Mouse (Mus musculus) gastrocnemius, postnatal 36 days (tissue): ENCODE measurements around the gene Sp2. TPM values are rescaled to one million over a fixed set of nuclear protein-coding genes. Genes with fewer than 3 reads are reported as not detected.

Source experiments
- DNase-seq, 2 experiments: peaks; one replicate each; pipeline ENCODE4 v3.0.0; 2022
- intact Hi-C: fragments of 180-260 bp; cut with DNase I; formaldehyde crosslinking; loops from one replicate; pipeline ENCODE4 v1.15.1; 2025
- total RNA-seq, 2 experiments: library from RNA; stranded (reverse); gene quantifications; 2 replicates each; pipeline ENCODE4 v1.2.3; 2021

The Sp2 gene
- total RNA-seq, 2 experiments from 2014 or later = 8.6 to 12.5 TPM

DNA sequence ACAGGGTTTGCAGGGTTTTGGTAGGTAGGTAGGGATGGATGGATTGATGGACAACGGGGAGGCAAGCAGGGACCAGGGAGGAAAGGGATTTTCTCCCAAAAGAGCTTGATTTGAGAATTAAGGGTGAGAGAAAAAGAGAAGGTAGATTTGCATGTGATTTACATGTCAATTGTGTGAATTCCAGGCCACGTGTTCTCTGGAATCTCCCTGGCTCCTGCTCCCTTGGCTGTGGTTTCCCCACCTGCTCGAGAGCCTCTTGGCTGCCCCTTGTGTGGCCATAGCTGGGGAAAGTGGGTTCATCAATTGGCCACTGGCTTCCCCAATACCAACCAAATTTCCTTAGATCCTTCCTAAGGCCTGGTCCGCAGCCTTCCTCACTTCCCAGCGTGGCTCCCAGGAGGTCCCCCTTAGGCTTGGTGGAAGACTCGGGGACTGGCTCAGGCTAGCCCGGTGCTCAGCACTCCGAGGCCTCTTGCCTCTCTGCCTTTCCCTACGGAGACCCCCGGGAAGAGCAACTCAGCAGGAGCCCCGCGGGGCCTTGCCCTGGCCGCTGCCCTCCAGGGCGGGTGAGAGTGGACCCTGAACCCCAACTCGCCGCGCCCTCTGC is 14.1 kb upstream of the Sp2 start:
- intact Hi-C loops = no loop called here
- DNase-seq = no peak

DNA sequence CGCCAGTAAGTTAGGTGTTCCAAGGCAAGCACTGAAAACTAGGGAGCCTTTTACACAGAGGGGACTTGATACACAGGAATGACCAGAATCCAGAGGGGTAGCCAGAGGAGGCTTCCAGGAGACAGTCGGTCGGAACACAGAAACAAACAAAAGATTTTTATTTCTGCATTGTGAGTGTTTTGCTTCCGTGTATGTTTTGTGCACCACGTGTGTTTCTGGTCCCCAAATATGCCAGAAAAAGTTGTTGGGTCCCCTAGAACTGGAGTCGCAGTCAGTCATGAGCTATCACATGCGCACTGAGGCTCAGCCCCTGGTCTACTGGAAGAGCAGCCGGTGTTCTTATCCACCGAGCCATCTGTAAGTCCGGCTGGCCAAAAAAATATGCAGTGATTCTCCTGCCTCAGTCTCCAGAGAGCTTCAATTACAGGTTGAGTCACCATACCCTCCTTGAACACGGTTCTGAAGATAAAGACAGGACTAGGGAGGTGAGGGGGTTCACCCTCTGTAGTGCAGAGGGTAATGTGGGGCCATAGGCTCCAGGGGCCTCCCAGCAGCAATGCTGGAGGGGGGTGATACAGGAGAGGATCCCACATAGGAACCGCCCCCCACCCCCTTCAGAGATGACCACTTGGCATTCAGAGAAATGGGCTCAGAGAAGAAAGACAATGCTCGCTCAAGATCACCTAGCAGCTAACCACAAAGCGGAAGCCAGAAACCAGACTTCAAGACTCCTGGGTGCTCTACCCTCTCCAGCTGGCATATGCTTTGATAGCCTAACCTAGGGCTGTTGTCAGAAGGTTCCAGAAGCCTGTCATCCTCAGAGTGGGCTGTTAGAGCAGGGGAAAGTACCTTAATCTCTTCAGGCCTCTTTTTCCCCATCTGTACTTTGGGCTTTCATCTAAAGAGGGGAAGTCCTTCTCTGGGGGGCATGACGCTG is 13.3 kb upstream of the Sp2 start:
- no peak for DNase-seq
- intact Hi-C loops = no loop called here

DNA sequence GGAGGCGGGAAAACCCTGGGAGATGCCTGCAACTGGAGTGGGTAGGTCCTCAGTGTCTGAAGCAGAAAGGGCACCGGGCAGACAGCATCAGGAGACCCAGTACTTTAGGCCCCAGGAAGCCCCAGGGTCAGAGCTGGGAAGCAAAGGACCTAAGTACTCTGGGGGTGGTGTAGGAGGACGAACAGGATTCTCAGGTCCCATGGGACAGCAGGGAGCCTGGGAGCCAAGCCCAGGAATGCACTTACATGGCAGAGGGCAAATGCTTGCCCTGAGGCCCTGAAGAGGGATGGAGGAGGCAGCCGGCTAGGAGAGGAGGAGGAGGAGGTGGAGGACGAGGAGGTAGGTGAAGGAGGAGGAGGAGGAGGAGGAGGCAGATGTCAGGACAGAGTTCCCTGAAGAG is 12.3 kb upstream of the Sp2 start:
- no peak for DNase-seq
- intact Hi-C loops = no loop called here

DNA sequence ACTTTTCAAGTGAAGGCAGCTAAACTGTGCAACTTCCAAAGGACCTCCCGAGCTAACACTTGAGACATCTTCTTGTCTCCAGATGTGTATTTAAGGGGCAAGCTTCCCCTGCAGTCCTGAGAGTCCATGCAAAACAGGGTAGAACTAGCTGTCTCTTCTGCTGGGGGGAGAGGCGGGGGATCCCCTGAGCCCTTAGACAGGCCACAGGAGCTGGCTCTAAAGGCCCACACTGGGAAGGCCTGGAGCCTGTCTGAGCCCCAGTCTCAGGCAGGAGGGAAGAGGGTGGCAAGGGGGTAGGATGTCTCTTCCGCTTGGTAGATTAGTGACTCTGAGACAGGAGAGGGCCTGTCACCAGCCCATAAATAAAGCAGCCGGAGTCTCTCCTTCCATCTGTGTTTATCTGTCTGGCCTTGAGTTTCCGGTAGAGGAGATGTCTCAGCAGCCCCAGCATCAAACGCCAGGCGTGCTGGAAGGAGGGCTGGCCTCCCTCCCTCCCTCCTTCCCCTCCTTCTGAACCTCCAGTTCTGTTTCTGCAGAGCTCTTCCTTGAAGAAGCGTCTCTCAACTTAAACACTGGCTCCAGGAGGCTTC is 10.1 kb upstream of the Sp2 start:
- no peak for DNase-seq
- intact Hi-C loops = no loop called here

DNA sequence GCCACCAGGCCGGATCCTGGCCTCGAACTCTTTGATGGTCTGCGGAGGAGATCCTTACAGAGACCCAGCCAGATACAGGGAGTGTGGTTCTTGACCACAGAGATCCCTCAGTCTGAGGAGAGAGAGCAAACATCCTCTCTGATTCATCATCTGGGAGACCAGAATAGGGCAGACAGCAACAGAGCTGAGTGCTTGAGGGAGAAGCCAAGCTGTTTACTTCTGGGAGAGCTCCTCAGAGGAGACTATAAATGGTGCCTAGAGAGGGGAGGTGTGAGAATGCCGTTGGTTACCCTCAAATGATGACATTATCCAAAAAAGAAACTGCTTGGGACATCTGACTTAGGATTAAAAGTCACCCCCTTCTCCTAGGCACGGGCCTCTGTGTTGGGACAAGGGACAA is 8.7 kb upstream of the Sp2 start:
- intact Hi-C loops = no loop called here
- DNase-seq = no peak

DNA sequence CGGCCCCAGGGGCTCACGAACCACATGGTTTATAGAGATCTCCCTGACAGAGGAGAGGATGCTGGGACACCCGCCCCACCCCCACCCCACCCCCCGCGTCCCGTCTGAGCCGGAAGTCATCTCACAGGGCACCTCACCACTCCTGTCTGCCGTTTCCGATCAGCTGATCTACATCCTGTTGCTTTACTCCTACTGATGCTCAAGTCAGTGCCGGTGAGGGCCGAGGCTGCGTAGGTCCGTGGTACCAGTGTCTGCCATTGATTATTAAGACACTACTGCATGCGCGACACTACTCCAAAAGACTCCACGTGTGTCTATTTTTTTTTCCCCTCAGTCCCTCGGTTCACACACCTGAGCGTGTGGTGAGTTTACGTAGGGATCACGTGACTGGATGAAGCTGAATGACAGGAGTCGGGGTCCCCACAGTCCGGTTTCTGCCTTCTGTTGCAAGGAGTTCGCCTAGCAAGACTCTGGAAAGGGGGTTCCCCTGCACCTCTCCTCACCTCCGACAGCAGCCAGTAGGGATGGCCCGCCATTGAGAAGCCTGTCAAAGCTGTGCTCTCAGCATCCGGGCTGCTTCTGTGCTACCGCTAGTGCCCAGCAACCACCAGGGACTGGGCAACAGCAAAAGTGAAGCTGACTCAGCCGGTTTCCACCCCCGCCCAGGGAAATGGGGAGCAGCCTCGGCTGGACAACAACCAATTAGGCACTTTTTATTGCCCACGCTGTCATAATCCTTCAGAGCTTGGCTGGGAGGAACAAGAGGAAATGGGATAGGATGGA is 5.3 kb upstream of the Sp2 start:
- intact Hi-C loops = no loop called here
- DNase-seq = no peak

DNA sequence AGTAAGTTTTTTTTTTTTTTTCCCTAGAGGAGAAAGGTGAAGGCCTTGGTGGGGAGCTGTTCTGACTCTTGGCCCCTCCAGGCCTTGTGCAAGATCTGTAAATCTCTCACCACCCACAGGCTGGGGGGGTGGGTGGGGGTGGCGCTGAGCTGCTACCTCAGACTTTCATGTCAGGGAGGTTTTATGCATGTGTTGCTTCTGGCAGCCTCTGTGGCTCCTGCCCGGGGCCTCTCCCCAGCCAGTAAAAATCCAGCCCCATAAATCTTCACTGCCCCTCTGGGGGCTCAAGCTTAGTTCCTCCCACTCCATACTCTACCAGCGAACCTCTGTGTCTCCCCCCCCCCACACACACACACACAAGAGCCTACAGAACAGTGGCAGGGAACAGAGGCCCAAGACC is 3.7 kb upstream of the Sp2 start:
- intact Hi-C loops = no loop called here
- no peak for DNase-seq

DNA sequence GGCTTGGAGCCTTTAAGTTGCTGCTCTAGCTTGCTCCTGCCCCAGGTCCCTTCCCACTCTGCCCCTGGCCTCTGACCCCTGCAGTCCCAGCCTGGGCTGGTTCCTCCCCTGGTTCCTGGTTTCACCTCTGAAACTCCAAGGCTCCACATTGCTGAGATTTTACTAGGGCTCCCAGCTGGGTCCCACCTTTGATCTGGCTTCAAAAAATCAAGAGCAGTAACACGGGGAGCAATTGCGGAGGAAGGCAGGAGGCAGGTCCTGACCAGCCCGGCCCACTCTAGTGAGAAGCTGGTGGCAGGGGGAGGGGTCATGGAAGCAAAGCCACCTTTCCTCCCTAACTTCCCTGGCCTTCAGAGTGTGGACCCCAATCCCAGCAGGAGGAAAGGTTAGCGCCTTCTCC is 2.1 kb upstream of the Sp2 start:
- intact Hi-C loops = loop anchor here (5.0 kb wide), 1 partner anchor 97 kb away; no protein-coding TSS in a partner anchor
- no peak for DNase-seq

DNA sequence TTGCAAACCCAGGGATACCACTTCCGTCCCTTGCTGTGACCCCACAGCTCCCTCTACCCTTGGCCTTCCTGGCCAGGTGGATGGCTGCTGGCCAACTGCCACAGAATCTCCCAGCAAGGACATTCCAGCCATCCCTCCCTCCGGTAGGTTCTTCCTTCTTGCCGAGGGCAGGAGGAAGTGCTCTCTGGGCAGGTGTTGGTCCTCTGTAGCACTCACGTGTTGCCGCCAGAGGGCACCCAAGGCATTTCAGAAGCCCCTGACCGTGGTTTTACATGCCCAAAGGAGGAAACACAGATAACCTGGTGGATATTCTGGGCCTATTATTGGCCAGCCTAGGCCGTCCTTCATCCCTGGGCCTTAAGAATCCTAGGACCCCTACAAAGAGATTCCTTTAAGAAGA is 404 bp downstream of the Sp2 start:
- peak; percentile 67 to 76 for DNase-seq
- intact Hi-C loops = loop anchor here (5.0 kb wide), 1 partner anchor 100 kb away; no protein-coding TSS in a partner anchor

DNA sequence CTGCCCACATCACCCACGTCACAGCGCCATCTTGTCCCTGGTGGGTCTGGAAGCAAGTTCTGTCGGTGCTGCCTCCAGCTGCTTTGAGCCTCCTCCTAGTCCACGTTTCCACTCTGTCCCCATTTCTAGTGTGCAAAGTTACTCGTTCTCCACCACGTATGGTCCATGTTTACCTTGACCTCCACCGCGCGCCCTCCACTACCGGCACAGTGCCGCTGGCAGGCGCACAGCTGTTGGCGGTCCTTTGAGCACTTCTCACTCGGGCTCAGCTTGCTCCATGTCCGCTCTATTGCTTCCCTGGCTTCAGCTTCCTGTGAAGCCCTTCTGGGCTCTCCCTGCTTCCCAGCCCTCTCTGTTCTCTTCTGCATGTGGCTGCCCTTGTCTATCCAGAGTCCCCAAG is 1.3 kb downstream of the Sp2 start:
- intact Hi-C loops = loop anchor here (1.0 to 5.0 kb wide), 2 partner anchors 41 to 101 kb away; no protein-coding TSS in a partner anchor
- no peak for DNase-seq

DNA sequence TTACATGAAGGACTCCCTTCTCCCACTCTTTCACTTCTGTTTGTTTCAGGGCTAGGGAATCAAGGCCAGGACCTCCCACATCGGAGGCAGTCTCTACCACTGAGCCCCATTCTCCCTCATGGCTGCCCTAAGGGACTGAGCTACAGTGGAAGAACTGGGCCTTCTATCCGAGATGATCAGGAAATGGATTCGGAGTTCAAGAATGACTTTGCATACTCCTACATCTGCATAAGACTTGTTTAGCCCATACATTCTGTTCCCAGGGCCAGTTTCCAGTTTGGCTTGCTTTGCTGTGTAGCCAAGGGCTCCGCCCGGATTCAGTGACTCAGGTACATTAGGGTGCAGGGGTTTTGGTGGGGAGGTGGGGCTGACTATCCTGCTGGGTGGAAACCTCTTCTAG is 2.7 kb downstream of the Sp2 start:
- intact Hi-C loops = loop anchor here (5.0 kb wide), 1 partner anchor 102 kb away; no protein-coding TSS in a partner anchor
- DNase-seq = no peak

DNA sequence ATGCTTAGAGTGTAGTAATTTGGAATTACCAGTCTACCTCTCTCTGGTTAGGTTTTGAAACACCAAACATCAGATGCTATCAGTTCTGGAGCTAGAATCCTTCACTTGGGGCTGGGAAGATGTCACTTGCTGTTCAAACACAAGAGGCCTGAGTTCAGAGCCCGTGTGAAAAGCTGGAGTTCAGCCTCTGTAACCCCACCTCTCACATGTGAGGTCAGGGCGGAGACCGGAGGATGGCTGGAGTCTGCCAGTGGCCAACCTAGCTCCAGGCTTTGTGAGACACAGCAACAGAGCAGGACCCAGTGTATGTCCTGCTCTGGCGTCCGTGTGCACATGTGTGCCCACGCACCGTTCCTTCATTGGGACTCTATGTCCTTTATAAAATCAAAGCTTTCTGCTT is 3.4 kb downstream of the Sp2 start:
- intact Hi-C loops = no loop called here
- DNase-seq = no peak

DNA sequence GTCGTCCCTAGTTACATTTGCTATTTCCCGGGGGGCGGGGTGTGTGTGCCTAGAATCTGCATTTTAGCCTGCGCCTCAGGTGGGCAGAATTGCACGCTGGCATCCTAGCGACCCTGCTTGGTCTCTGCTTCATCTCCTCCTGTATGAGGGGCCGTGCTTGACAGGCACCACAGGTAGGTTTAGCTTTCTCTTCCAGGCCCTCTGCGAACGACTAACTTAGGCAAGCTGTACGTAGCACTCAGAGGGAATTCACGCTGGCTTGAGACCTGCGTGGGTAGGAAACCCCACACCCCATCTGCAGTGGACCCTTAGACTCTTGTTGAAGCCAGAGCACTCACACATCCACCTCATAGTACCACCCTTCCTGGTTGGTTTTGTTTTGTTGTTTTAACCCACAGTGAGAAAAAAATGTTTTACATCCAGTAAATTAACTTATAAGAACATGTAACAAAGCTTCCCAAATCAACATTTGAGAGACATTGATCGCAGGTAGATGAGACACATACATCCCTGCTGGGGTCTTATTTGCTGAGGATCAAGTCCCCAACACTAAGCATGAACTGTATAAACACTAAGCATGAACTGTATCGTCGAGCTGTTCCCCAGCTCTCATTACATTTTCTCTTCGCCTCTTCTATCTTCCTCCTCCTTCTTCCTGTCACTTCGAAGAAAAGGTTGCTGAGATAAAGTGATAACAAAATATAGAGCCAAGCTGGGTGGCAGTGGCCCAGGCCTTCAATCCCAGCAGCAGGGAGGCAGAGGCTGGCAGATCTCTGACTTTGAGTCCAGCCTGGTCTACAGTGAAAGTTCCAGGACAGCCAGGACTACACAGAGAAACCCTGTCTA is 4.1 kb downstream of the Sp2 start:
- intact Hi-C loops = no loop called here
- no peak for DNase-seq

DNA sequence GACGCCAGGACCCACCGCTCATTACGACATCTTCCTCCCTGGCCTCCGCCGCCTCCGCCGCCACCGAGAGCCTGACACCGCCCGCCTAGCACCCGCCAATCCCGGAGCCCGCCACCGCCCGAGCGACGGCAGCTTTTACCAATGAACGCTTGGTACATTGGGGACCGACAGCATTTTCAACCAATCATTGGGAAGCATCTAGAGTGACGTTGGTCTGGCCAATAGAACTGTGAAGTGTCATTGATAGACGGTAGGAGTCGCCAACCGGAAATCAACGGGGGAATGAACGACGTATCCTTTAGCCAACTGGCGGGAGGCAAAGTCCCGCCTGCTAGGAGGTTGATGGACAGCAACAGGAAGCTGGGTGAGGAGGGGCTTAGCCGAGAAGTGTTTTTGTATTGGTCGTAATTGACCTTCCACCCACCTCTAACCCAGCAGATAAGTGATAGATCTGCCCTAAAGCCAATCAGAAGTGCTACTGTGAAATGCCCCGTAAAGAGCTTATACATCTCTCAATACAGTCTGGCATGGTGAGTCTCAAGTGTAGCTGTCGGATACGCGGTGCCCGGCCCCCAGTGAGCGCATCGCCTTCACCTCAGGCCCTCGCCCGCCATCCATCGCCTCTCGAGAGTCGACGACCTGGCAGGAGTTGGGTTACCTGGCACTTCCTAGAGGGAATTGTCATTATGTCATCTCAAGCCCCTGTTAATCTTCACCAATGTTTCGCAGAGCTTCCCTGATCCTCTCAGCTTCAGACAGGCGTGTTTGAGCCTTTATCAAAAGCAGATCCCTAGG is 5.0 kb downstream of the Sp2 start:
- intact Hi-C loops = no loop called here

DNA sequence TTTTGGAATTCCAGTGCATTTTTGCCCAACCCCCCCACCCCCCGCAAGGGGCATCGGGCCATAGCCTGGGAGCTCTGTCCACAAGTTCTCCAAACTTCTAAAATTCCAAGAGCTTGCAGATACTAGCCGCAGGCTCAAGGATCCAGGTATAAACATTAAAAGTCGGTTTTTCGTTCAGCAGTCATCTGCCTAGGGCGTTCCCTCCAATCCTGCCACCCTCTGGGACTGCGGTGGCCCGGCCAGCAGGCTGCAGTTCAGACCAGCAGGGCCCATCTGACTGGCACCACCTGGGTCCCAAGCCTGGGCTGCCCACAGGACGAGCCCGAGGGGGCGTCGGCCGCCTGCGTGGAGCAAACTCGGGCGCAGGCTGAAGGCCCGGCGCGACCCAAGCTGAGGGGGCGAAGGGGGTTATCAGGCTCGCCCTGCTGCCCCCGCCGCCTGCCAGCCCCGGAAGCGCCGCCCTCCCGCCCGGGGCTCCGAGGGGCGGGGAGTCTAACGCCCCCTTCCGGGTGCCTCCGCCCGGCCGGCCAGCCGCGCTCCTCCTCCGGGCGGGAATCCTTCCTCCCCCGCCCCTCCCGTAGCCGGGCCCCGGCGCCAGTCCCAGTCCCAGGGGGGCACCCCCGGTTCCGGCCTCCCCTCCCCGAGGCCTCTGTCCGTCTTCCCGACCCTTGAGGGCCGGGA is 5.7 kb downstream of the Sp2 start:
- peak in 1 of 2 experiments; percentile 79 for DNase-seq
- intact Hi-C loops = no loop called here

More for the DNA sequence above, 5.0 kb downstream of the Sp2 start:
- peak; percentile 98 for DNase-seq

DNA sequence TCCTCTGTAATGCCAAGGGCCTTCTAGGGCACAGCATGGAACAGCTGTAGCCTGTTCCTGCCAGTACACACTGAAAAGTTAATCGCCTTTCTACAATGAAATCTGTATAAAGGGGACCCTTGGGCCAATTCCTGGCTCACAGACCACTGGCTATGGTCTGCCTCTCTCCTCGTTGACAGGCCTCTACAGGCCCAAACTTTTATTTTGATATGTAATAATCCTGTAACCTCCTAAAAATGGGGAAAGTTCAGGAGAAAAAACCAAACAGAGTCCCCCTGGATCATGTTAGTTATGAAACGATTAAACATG is 6.4 kb downstream of the Sp2 start:
- intact Hi-C loops = no loop called here
- no peak for DNase-seq

DNA sequence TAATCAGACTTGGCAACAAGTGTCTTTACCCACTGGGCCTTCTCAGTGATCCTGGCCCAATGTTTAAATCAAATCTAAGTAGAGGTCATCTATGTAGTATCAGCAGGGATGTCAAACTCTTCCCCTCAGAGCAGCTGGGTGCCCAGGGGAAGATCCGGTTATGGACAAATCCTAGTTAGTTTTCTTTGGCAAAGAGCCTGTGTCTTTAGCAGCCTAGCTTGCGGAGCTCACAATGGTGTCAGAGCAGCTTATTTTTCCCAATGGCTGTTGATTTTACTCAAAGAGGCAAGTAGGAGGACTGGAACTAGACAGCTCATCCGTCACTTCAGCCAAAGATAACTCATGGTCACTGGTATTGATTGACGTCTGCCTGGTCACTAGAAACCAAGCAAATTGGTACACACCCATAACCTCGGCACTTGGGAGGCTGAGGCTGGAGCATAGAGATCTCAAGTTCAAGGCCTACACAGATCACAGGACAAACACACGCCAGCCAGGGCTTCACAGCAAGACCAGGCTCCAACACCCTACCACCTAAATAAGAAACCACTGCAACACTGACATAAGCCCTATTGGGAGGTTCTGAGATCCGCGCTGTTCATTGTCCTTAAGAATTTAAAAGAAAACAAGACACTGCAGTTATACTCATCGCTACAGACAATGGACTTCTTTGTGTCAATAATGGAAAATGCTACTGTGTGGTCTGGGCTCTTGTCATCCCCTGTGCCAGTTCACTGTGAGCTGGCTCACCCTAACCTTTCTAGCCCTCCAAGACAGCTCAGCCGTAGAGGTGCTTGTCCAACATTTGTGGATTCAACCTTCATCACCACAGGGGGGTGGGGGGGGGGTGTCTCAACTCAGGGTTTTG is 7.0 kb downstream of the Sp2 start:
- intact Hi-C loops = no loop called here
- no peak for DNase-seq

DNA sequence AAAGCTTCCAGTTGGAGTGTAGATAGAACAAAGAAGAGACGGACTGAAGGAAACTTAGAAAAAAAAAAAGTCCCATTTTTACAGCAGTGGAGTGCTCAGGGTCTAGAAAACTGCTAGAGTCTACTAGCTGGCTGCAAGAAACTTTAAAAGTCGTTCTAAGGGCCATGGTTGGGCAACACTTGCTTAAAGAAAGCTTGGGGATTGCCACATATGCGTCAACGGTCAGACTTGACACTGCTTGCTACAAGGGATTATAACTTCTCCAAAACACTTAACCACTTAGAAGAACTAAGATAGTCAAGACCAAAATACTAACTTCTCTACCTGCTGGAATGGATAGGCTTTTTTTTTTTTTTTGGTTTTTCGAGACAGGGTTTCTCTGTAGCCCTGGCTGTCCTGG is 7.9 kb downstream of the Sp2 start:
- no peak for DNase-seq
- intact Hi-C loops = no loop called here
